Mouse (Mus musculus): Measurements from ENCODE around the gene Prcd. TPM values are rescaled to one million over a fixed set of nuclear protein-coding genes. Genes with fewer than 3 reads are reported as not detected.

Prcd gene
- total RNA-seq, 2 experiments from 2014 or later: not detected

- ATAC-seq (ENCODE audit: poor library complexity, severe bottlenecking): no peak
These were observed 5.9 kb upstream of the Prcd start for GRCm38 (mm10) chr11:116647340-116647991.

- ATAC-seq (ENCODE audit: poor library complexity, severe bottlenecking): no peak
These were observed 5.0 kb upstream of the Prcd start for GRCm38 (mm10) chr11:116648213-116648921.

GRCm38 (mm10) chr11:116648976-116649375 is 4.4 kb upstream of the Prcd start:
- ATAC-seq (ENCODE audit: poor library complexity, severe bottlenecking): no peak

- ATAC-seq (ENCODE audit: poor library complexity, severe bottlenecking): no peak
These were observed 3.5 kb upstream of the Prcd start for GRCm38 (mm10) chr11:116649711-116650337.

- no peak for ATAC-seq (ENCODE audit: poor library complexity, severe bottlenecking)
These were observed 2.5 kb upstream of the Prcd start for GRCm38 (mm10) chr11:116650811-116651210.

GRCm38 (mm10) chr11:116651339-116651738 is 2.0 kb upstream of the Prcd start:
- ATAC-seq (ENCODE audit: poor library complexity, severe bottlenecking): no peak

- no peak for ATAC-seq (ENCODE audit: poor library complexity, severe bottlenecking)
These were observed 820 bp upstream of the Prcd start for GRCm38 (mm10) chr11:116652330-116653098.

GRCm38 (mm10) chr11:116653709-116654221 is 431 bp downstream of the Prcd start:
- ATAC-seq (ENCODE audit: poor library complexity, severe bottlenecking): no peak

- ATAC-seq (ENCODE audit: poor library complexity, severe bottlenecking): no peak
These were observed 1.0 kb downstream of the Prcd start, which contains the start of gene Cygb for GRCm38 (mm10) chr11:116654255-116654821. TSS of gene Cygb (minus strand) at chr11:116654313.

GRCm38 (mm10) chr11:116656348-116657191 is 3.2 kb downstream of the Prcd start:
- no peak for ATAC-seq (ENCODE audit: poor library complexity, severe bottlenecking)

- peak; percentile 87 for ATAC-seq (ENCODE audit: poor library complexity, severe bottlenecking)
These were observed 4.2 kb downstream of the Prcd start for GRCm38 (mm10) chr11:116657311-116658223.

- ATAC-seq (ENCODE audit: poor library complexity, severe bottlenecking): no peak
These were observed 4.9 kb downstream of the Prcd start for GRCm38 (mm10) chr11:116658238-116658637.

- ATAC-seq (ENCODE audit: poor library complexity, severe bottlenecking): no peak
These were observed 5.8 kb downstream of the Prcd start for GRCm38 (mm10) chr11:116659027-116659621.

GRCm38 (mm10) chr11:116660181-116660580 is 6.8 kb downstream of the Prcd start:
- ATAC-seq (ENCODE audit: poor library complexity, severe bottlenecking): no peak

GRCm38 (mm10) chr11:116661291-116661947 is 8.1 kb downstream of the Prcd start:
- ATAC-seq (ENCODE audit: poor library complexity, severe bottlenecking): no peak

- no peak for ATAC-seq (ENCODE audit: poor library complexity, severe bottlenecking)
These were observed 8.6 kb downstream of the Prcd start for GRCm38 (mm10) chr11:116661948-116662377.

- ATAC-seq (ENCODE audit: poor library complexity, severe bottlenecking): no peak
These were observed 12.0 kb downstream of the Prcd start for GRCm38 (mm10) chr11:116665289-116665688.

- ATAC-seq (ENCODE audit: poor library complexity, severe bottlenecking): no peak
These were observed 13.2 kb downstream of the Prcd start for GRCm38 (mm10) chr11:116666566-116666965.
